11 mouse cellular contexts compared by ENCODE assay signal in genomic region chr16:57928301-57928700, GRCm38 (mm10).
A peak's percentile ranks its signal among the peaks of the same experiment; 100 is the strongest.
DNase-seq lines count a peak whose midpoint lies in the region; ATAC-seq and TF ChIP-seq lines count a peak whose summit lies in the region.
"Had no signal": no experiment of that assay in that cellular context is flagged by ENCODE, and none has a peak within 500 bp of the region (broad histone marks: within the 10 kb centered on the region; RNA-seq: fewer than 3 reads in every experiment).

No protein-coding gene starts in this region.

- TF ChIP-seq CTCF in hindbrain, postnatal 0 days (IDR thresholded peaks at IDR 0.05; ENCODE audit: low read depth) = no peak

- no peaks in the 10 kb centered on the region for H3K27me3 ChIP-seq in hindbrain, postnatal 0 days (ENCODE audit: insufficient read depth, low read length)
- no peaks in the 10 kb centered on the region for H3K27me3 ChIP-seq in hindbrain, embryonic 11.5 days (ENCODE audit: control insufficient read depth, insufficient read depth, low read length)
- H3K27me3 ChIP-seq: hindbrain, embryonic 15.5 days; lung, embryonic 15.5 days had no signal

- no peaks in the 10 kb centered on the region for H3K36me3 ChIP-seq in hindbrain, postnatal 0 days (ENCODE audit: insufficient read depth, low read length)
- H3K36me3 ChIP-seq in hindbrain, embryonic 11.5 days (ENCODE audit: control insufficient read depth, insufficient read depth, low read length) = no peaks in the 10 kb centered on the region
- H3K36me3 ChIP-seq: hindbrain, embryonic 15.5 days; lung, embryonic 15.5 days had no signal

- intact Hi-C loops in heart, postnatal 14 days (cut with DNase I) = loop anchor here (5.0 to 10.0 kb wide), 2 partner anchors 76 to 356 kb away; no protein-coding TSS in a partner anchor

- no peak overlapping the region for H3K9ac ChIP-seq in hindbrain, postnatal 0 days (replicated peaks; ENCODE audit: low read length)
- H3K9ac ChIP-seq in hindbrain, embryonic 11.5 days (ENCODE audit: low read depth, low read length) = no peak overlapping the region
- H3K9ac ChIP-seq: hindbrain, embryonic 15.5 days; lung, embryonic 15.5 days had no signal

- WGBS in hindbrain, postnatal 0 days = 56% methylated on average over 4 of the region's 4 CpGs
- WGBS in hindbrain, embryonic 11.5 days = 72% methylated on average over 4 of the region's 4 CpGs

- H3K4me2 ChIP-seq in hindbrain, postnatal 0 days (ENCODE audit: low read depth, low read length) = no peak overlapping the region
- H3K4me2 ChIP-seq in hindbrain, embryonic 11.5 days (replicated peaks; ENCODE audit: low read depth, low read length) = no peak overlapping the region
- H3K4me2 ChIP-seq: hindbrain, embryonic 15.5 days; lung, embryonic 15.5 days had no signal

- no peak overlapping the region for H3K4me3 ChIP-seq in hindbrain, postnatal 0 days (ENCODE audit: low read length)
- no peak overlapping the region for H3K4me3 ChIP-seq in hindbrain, embryonic 11.5 days (ENCODE audit: low read depth, low read length)
- no peak overlapping the region for H3K4me3 ChIP-seq in brown adipose tissue, adult 24 weeks (ENCODE audit: insufficient read depth, low read depth, low read length)
- H3K4me3 ChIP-seq: hindbrain, embryonic 15.5 days; lung, embryonic 15.5 days had no signal

- no peak for ATAC-seq in hindbrain, postnatal 0 days
- no peak for ATAC-seq in hindbrain, embryonic 11.5 days (ENCODE audit: low FRiP score)
- ATAC-seq in CD4-positive, CD25-positive, alpha-beta regulatory T cell, adult 4 months = no peak

- H3K9me3 ChIP-seq in hindbrain, postnatal 0 days (ENCODE audit: low read length) = no peaks in the 10 kb centered on the region
- no peaks in the 10 kb centered on the region for H3K9me3 ChIP-seq in hindbrain, embryonic 11.5 days (ENCODE audit: control insufficient read depth, low read length)
- H3K9me3 ChIP-seq: hindbrain, embryonic 15.5 days; lung, embryonic 15.5 days had no signal

- no peaks in the 10 kb centered on the region for H3K4me1 ChIP-seq in hindbrain, postnatal 0 days (ENCODE audit: insufficient read depth, low read length)
- no peaks in the 10 kb centered on the region for H3K4me1 ChIP-seq in hindbrain, embryonic 11.5 days (replicated peaks; ENCODE audit: control insufficient read depth, insufficient read depth, low read length)
- peaks cover 5% of the 10 kb centered on the region for H3K4me1 ChIP-seq in brown adipose tissue, adult 24 weeks (ENCODE audit: control insufficient read depth, insufficient read depth, insufficient read length, low read length)

- DNase-seq in hindbrain, postnatal 0 days (ENCODE audit: low spot score) = peak; percentile 9
- DNase-seq in hindbrain, embryonic 11.5 days (ENCODE audit: low spot score) = no peak
- peak; percentile 98 for DNase-seq in adipocyte (ENCODE audit: low spot score)
- peak; percentile 64 to 68 for DNase-seq in heart, postnatal 14 days
- DNase-seq in right cerebral cortex, postnatal 4 days = no peak
- DNase-seq in urinary bladder, postnatal 14 days (ENCODE audit: low spot score) = no peak
- DNase-seq: right cerebral cortex, adult 18-20 months had no signal

- H3K27ac ChIP-seq in hindbrain, postnatal 0 days = no peak overlapping the region
- H3K27ac ChIP-seq in hindbrain, embryonic 11.5 days (ENCODE audit: low read depth, low read length) = no peak overlapping the region
- peak overlapping the region; percentile 73 for H3K27ac ChIP-seq in brown adipose tissue, adult 24 weeks (replicated peaks; ENCODE audit: low read depth, low read length)
- H3K27ac ChIP-seq: hindbrain, embryonic 15.5 days; lung, embryonic 15.5 days had no signal

Comparison
In these comparisons a context has a peak if more than half of its experiments do, and no peak if none do; other contexts are left out.
1. DNase-seq: peak in hindbrain, postnatal 0 days (single experiment), adipocyte (single experiment) and heart, postnatal 14 days (2 of 2); none in hindbrain, embryonic 11.5 days (single experiment), right cerebral cortex, postnatal 4 days (single experiment) and urinary bladder, postnatal 14 days (single experiment).